Mouse (Mus musculus) kidney, embryonic 16.5 days (tissue): ENCODE results near the gene Sac3d1. TPM values are rescaled to one million over a fixed set of nuclear protein-coding genes. Genes with fewer than 3 reads are reported as not detected.
A peak's percentile ranks its signal among the peaks of the same experiment; 100 is the strongest.

Experiments
- ATAC-seq: fragments of 200-750 bp; cut with Nextera tagmentation; 2 replicates; pipeline ENCODE4 v1.8.0; 2017; ENCODE audit warnings: moderate TSS enrichment; ENCODE audit not compliant: low FRiP score, low TSS enrichment
- H3K27ac ChIP-seq: fragments of 300-500 bp; sonication (generic); 2 replicates; pipeline ENCODE4 v1.5.1; 2014; ENCODE audit warnings: low read length
- H3K27me3 ChIP-seq: fragments of 300-500 bp; sonication (generic); 2 replicates; pipeline ENCODE4 v1.6.1; 2014; ENCODE audit warnings: low read length, control low read depth, mixed read lengths; ENCODE audit not compliant: insufficient read depth
- H3K36me3 ChIP-seq: fragments of 300-500 bp; sonication (generic); 2 replicates; pipeline ENCODE4 v1.6.1; 2014; ENCODE audit warnings: low read length, control low read depth, mixed read lengths; ENCODE audit not compliant: insufficient read depth
- H3K4me1 ChIP-seq: fragments of 300-500 bp; sonication (generic); 2 replicates; pipeline ENCODE4 v1.6.1; 2014; ENCODE audit warnings: low read length, control low read depth, mixed read lengths; ENCODE audit not compliant: insufficient read depth
- H3K4me2 ChIP-seq: fragments of 300-500 bp; sonication (generic); replicated peaks from 2 replicates; pipeline ENCODE4 v1.6.1; 2014; ENCODE audit warnings: low read depth, low read length
- H3K4me3 ChIP-seq: fragments of 300-500 bp; sonication (generic); 2 replicates; pipeline ENCODE4 v1.5.1; 2014; ENCODE audit warnings: mild to moderate bottlenecking, low read length
- H3K9ac ChIP-seq: fragments of 300-500 bp; sonication (generic); replicated peaks from 2 replicates; pipeline ENCODE4 v1.6.1; 2014; ENCODE audit warnings: low read length
- H3K9me3 ChIP-seq: fragments of 300-500 bp; sonication (generic); 2 replicates; pipeline ENCODE4 v1.6.1; 2016; ENCODE audit warnings: low read length, control low read depth
- WGBS: fragments of 180-500 bp; shearing (Covaris S2); extraction: QIAGEN DNeasy Blood & Tissue Kit; methylation state at CpG from one replicate; pipeline ENCODE4 v1.1.7; 2014; 5-methylcytosine and 5-hydroxymethylcytosine counted together
- polyA plus RNA-seq: library from polyadenylated mRNA; unstranded; fragments of >200 nt; fragmentation: Nextera tagmentation; extraction: Ambion mirVana; gene quantifications from 2 replicates; pipeline ENCODE4 v1.2.1, GENCODE M21; 2015

Gene Sac3d1
- polyA plus RNA-seq, 1 experiment from 2014 or later: 43.7 TPM

- WGBS: under 1% methylated on average over 33 of the region's 33 CpGs
- peak; percentile 90 for ATAC-seq
- no peaks in the 10 kb centered on the region for H3K27me3 ChIP-seq
Observed at GRCm38 (mm10) chr19:6076564-6077393, 41.7 kb downstream of the Sac3d1 start, which contains the start of gene Vps51. Gene Vps51, minus strand, starts transcription at chr19:6077231.

GRCm38 (mm10) chr19:6073889-6074288 lies 44.6 kb downstream of the Sac3d1 start:
- 92% methylated on average over 5 of the region's 5 CpGs for WGBS

More at GRCm38 (mm10) chr19:6076564-6077393, 41.7 kb downstream of the Sac3d1 start, which contains the start of gene Vps51:
- Histone ChIP-seq H3K9ac (peak within 1 kb of the TSS; percentile 88), H3K4me2 (peak within 1 kb of the TSS; percentile 91), H3K9me3 (no peaks in the 10 kb centered on the region), H3K4me3 (peak within 1 kb of the TSS; percentile 83), H3K36me3 (peaks cover 23% of the 10 kb centered on the region), H3K27ac (peak within 1 kb of the TSS; percentile 84), H3K4me1 (peaks cover 8% of the 10 kb centered on the region)

GRCm38 (mm10) chr19:6071261-6071660 lies 47.2 kb downstream of the Sac3d1 start:
- Histone ChIP-seq H3K27me3 (no peaks in the 10 kb centered on the region), H3K4me3 (no peak overlapping the region), H3K4me2 (no peak overlapping the region), H3K9me3 (no peaks in the 10 kb centered on the region), H3K36me3 (peaks cover 37% of the 10 kb centered on the region), H3K4me1 (peaks cover 28% of the 10 kb centered on the region), H3K27ac (no peak overlapping the region), H3K9ac (no peak overlapping the region)
- no peak for ATAC-seq
- 92% methylated on average over 19 of the region's 19 CpGs for WGBS

More at GRCm38 (mm10) chr19:6073889-6074288, 44.6 kb downstream of the Sac3d1 start:
- no peak for ATAC-seq
- Histone ChIP-seq H3K9ac (no peak overlapping the region), H3K27ac (no peak overlapping the region), H3K27me3 (no peaks in the 10 kb centered on the region), H3K4me2 (no peak overlapping the region), H3K9me3 (no peaks in the 10 kb centered on the region), H3K4me3 (no peak overlapping the region), H3K4me1 (peaks cover 8% of the 10 kb centered on the region), H3K36me3 (peaks cover 37% of the 10 kb centered on the region)

GRCm38 (mm10) chr19:6070571-6071250 lies 47.7 kb downstream of the Sac3d1 start:
- ATAC-seq: no peak
- WGBS: 91% methylated on average over 31 of the region's 31 CpGs
- Histone ChIP-seq H3K4me3 (no peak overlapping the region), H3K27me3 (no peaks in the 10 kb centered on the region), H3K36me3 (peaks cover 37% of the 10 kb centered on the region), H3K4me2 (no peak overlapping the region), H3K9ac (no peak overlapping the region), H3K27ac (no peak overlapping the region), H3K4me1 (peaks cover 22% of the 10 kb centered on the region), H3K9me3 (no peaks in the 10 kb centered on the region)

GRCm38 (mm10) chr19:6069851-6070250 lies 48.6 kb downstream of the Sac3d1 start:
- Histone ChIP-seq H3K9me3 (no peaks in the 10 kb centered on the region), H3K4me1 (peaks cover 22% of the 10 kb centered on the region), H3K4me2 (no peak overlapping the region), H3K27ac (no peak overlapping the region), H3K27me3 (no peaks in the 10 kb centered on the region), H3K4me3 (no peak overlapping the region), H3K9ac (no peak overlapping the region), H3K36me3 (peaks cover 33% of the 10 kb centered on the region)
- 94% methylated on average over 10 of the region's 10 CpGs for WGBS
- no peak for ATAC-seq

- Histone ChIP-seq H3K27me3 (no peaks in the 10 kb centered on the region), H3K9ac (no peak overlapping the region), H3K4me2 (no peak overlapping the region), H3K27ac (no peak overlapping the region), H3K9me3 (no peaks in the 10 kb centered on the region), H3K36me3 (peaks cover 31% of the 10 kb centered on the region), H3K4me1 (peaks cover 22% of the 10 kb centered on the region), H3K4me3 (no peak overlapping the region)
- ATAC-seq: no peak
- 85% methylated on average over 4 of the region's 4 CpGs for WGBS
Observed at GRCm38 (mm10) chr19:6068951-6069350, 49.5 kb downstream of the Sac3d1 start.

GRCm38 (mm10) chr19:6067724-6068415 lies 50.6 kb downstream of the Sac3d1 start, which contains the start of gene Tm7sf2:
Gene Tm7sf2, minus strand, starts transcription at chr19:6068373.
- H3K27me3 ChIP-seq: no peaks in the 10 kb centered on the region
- H3K9ac ChIP-seq: peak within 1 kb of the TSS; percentile 66
- no peaks in the 10 kb centered on the region for H3K9me3 ChIP-seq
- 7% methylated on average over 33 of the region's 33 CpGs for WGBS
- ATAC-seq: peak; percentile 95
- H3K36me3 ChIP-seq: peaks cover 27% of the 10 kb centered on the region
- H3K4me1 ChIP-seq: peaks cover 25% of the 10 kb centered on the region
- H3K27ac ChIP-seq: peak within 1 kb of the TSS; percentile 78
- peak within 1 kb of the TSS; percentile 56 for H3K4me3 ChIP-seq
- H3K4me2 ChIP-seq: peak within 1 kb of the TSS; percentile 89

- peak overlapping the region; percentile 56 for H3K4me3 ChIP-seq
- WGBS: under 1% methylated on average over 30 of the region's 30 CpGs
- H3K27ac ChIP-seq: peak overlapping the region; percentile 69
Observed at GRCm38 (mm10) chr19:6067011-6067723, 51.3 kb downstream of the Sac3d1 start.

GRCm38 (mm10) chr19:6066571-6066970 lies 51.9 kb downstream of the Sac3d1 start:
- ATAC-seq: no peak
- no peaks in the 10 kb centered on the region for H3K9me3 ChIP-seq
- peak overlapping the region; percentile 69; the same call in 1 of the 2 replicates for H3K27ac ChIP-seq
- peak overlapping the region; percentile 89 for H3K4me2 ChIP-seq
- WGBS: 40% methylated on average over 5 of the region's 5 CpGs
- peak overlapping the region; percentile 56 for H3K4me3 ChIP-seq
- no peaks in the 10 kb centered on the region for H3K27me3 ChIP-seq
- peaks cover 37% of the 10 kb centered on the region for H3K4me1 ChIP-seq
- peak overlapping the region; percentile 66 for H3K9ac ChIP-seq
- H3K36me3 ChIP-seq: peaks cover 27% of the 10 kb centered on the region

More at GRCm38 (mm10) chr19:6067011-6067723, 51.3 kb downstream of the Sac3d1 start:
- peak overlapping the region; percentile 89 for H3K4me2 ChIP-seq
- peak; percentile 52 for ATAC-seq
- peaks cover 33% of the 10 kb centered on the region for H3K4me1 ChIP-seq
- H3K9me3 ChIP-seq: no peaks in the 10 kb centered on the region
- H3K36me3 ChIP-seq: peaks cover 27% of the 10 kb centered on the region
- no peaks in the 10 kb centered on the region for H3K27me3 ChIP-seq
- peak overlapping the region; percentile 66 for H3K9ac ChIP-seq
